8 mouse cellular contexts compared by ENCODE assay signal in genomic region chr10:22272914-22273683, GRCm38 (mm10).
DNase-seq lines count a peak whose midpoint lies in the region; ATAC-seq and TF ChIP-seq lines count a peak whose summit lies in the region.
"Not testable (repeated sequence)": the region's sequence is repeated elsewhere in the genome, so short reads cannot be mapped to it uniquely, and the experiment has no call there.

No protein-coding gene starts in this region.

- DNase-seq in ES-E14 (ENCODE audit: low read depth, low spot score): not testable (repeated sequence)
- peak; percentile 45 for DNase-seq in embryo, embryonic 11 days
- DNase-seq in gastrocnemius, postnatal 10 days: peak; percentile 7
- peak; percentile 15 for DNase-seq in kidney, postnatal 14 days
- DNase-seq in liver, postnatal 0 days: peak; percentile 28
- peak; percentile 17 to 23 for DNase-seq in spleen, postnatal 36 days (ENCODE audit: low spot score in 2 of 2)

- peaks cover 18% of the 10 kb centered on the region for H3K27me3 ChIP-seq in hindbrain, embryonic 13.5 days
- peaks cover 16% of the 10 kb centered on the region for H3K27me3 ChIP-seq in liver, postnatal 0 days (ENCODE audit: insufficient read depth, low read length)
- not testable (repeated sequence) for H3K27me3 ChIP-seq in midbrain, embryonic 16.5 days (ENCODE audit: control insufficient read depth, insufficient read depth, low read depth, low read length)

- TF ChIP-seq CTCF in liver, postnatal 0 days (IDR thresholded peaks at IDR 0.05; ENCODE audit: low read depth): not testable (repeated sequence)

- TF ChIP-seq EP300 in liver, postnatal 0 days (IDR thresholded peaks at IDR 0.05; ENCODE audit: low read depth): not testable (repeated sequence)

- peak; percentile 65 for ATAC-seq in hindbrain, embryonic 13.5 days (ENCODE audit: low FRiP score)
- ATAC-seq in liver, postnatal 0 days: not testable (repeated sequence)
- peak; percentile 70 for ATAC-seq in midbrain, embryonic 16.5 days

- not testable (repeated sequence) for H3K4me1 ChIP-seq in ES-E14 (ENCODE audit: control insufficient read depth in 2 of 2, insufficient read depth in 2 of 2, low read length in 2 of 2, poor library complexity in 1 of 2); liver, postnatal 0 days (ENCODE audit: insufficient read depth); midbrain, embryonic 16.5 days (ENCODE audit: control insufficient read depth, insufficient read depth, low read length)
- H3K4me1 ChIP-seq in hindbrain, embryonic 13.5 days (replicated peaks): peaks cover 16% of the 10 kb centered on the region

- peak overlapping the region; percentile 24 to 47 for H3K4me3 ChIP-seq in ES-E14 (ENCODE audit: insufficient read depth in 1 of 2, low read depth in 1 of 2, low read length in 2 of 2, poor library complexity in 1 of 2, severe bottlenecking in 1 of 2)
- H3K4me3 ChIP-seq in hindbrain, embryonic 13.5 days: peak overlapping the region; percentile 48
- peak overlapping the region; percentile 36 for H3K4me3 ChIP-seq in liver, postnatal 0 days (ENCODE audit: low read depth, low read length)
- peak overlapping the region; percentile 44 for H3K4me3 ChIP-seq in midbrain, embryonic 16.5 days (ENCODE audit: low read depth, low read length)

- peak overlapping the region; percentile 86 for H3K4me2 ChIP-seq in hindbrain, embryonic 13.5 days
- H3K4me2 ChIP-seq in liver, postnatal 0 days (ENCODE audit: low read depth, low read length): peak overlapping the region; percentile 64
- peak overlapping the region; percentile 72 for H3K4me2 ChIP-seq in midbrain, embryonic 16.5 days (ENCODE audit: low read length)

- in situ Hi-C loops in ES-E14 (cut with MboI; ENCODE audit: low sequenced_read_pairs in 2 of 2, unreplicated experiment in 2 of 2): loop anchor here (10.0 to 25.0 kb wide), 2 partner anchors 108 to 236 kb away; no protein-coding TSS in a partner anchor

- H3K9ac ChIP-seq in ES-E14 (ENCODE audit: insufficient read depth, low read depth, low read length, poor library complexity, severe bottlenecking); liver, postnatal 0 days (replicated peaks); midbrain, embryonic 16.5 days (ENCODE audit: low read depth, low read length): not testable (repeated sequence)
- H3K9ac ChIP-seq in hindbrain, embryonic 13.5 days: peak overlapping the region; percentile 60

- H3K36me3 ChIP-seq in ES-E14 (ENCODE audit: control insufficient read depth, insufficient read depth, low read length, poor library complexity, severe bottlenecking); hindbrain, embryonic 13.5 days; liver, postnatal 0 days (replicated peaks; ENCODE audit: insufficient read depth, low read length); midbrain, embryonic 16.5 days (ENCODE audit: control insufficient read depth, insufficient read depth, low read length): not testable (repeated sequence)

- H3K9me3 ChIP-seq in ES-E14 (ENCODE audit: control insufficient read depth, insufficient read depth, low read depth, low read length); hindbrain, embryonic 13.5 days; liver, postnatal 0 days (ENCODE audit: low read length); midbrain, embryonic 16.5 days (replicated peaks; ENCODE audit: control insufficient read depth, low read length, poor library complexity, severe bottlenecking): not testable (repeated sequence)

- 3% methylated on average over 37 of the region's 37 CpGs for WGBS in hindbrain, embryonic 13.5 days
- WGBS in liver, postnatal 0 days (ENCODE audit: insufficient replicate concordance): 2% methylated on average over 32 of the region's 37 CpGs
- WGBS in midbrain, embryonic 16.5 days: under 1% methylated on average over 30 of the region's 37 CpGs

- H3K27ac ChIP-seq in ES-E14 (ENCODE audit: insufficient read depth, low read depth, low read length, poor library complexity, severe bottlenecking); hindbrain, embryonic 13.5 days; liver, postnatal 0 days (ENCODE audit: low read depth); midbrain, embryonic 16.5 days (ENCODE audit: low read length): not testable (repeated sequence)
